Mouse (Mus musculus): ENCODE measurements around the gene Armcx5.

GRCm38 (mm10) chrX:135738730-135739520 is 3.6 kb upstream of the Armcx5 start:
- no peak for TF ChIP-seq CTCF (IDR thresholded peaks at IDR 0.05; ENCODE audit: borderline replicate concordance, extremely low read depth, insufficient read depth, insufficient read length)
- TF ChIP-seq POLR2A (IDR thresholded peaks at IDR 0.05; ENCODE audit: borderline replicate concordance, extremely low read depth, insufficient read depth, insufficient read length, poor library complexity, severe bottlenecking), result no peak
